Mouse (Mus musculus): ENCODE measurements at regions not wholly inside any gene's neighbourhood (a gene's known extent, or its start where the extent isn't known, plus 50 kb on each side); places are given as distances from the start of the nearest gene placed in this dataset.

DNA sequence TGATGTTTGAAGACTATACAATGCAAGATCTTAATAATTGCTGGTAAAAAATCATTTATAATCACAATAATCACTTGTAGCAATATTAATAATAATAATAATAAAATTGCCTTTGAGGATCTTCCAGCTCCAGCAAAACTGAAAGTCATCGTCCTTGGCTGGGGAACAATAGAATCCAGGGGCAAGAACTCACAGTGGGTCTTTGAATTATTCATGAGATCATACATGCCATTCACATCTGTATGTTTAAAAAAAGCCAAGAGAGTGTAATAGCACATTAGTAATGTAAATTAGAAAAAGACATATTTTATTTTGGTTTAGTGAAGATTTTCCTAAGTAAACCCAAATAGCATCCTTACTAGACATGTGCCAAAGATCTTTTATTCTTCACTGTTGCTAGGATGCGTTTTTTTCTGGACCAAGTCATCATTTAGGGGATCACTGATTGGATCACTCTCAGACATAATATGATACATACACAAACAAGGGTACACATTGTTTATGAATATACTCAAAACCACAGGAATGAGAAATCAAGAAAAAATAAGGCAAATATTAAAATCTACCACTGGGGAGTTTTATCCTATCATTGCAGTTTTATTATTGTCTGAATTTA, 392.3 kb downstream of the Atp6ap1l start:
- Histone ChIP-seq H3K79me3 (ENCODE audit: low read depth) (no peaks in the 10 kb centered on the region), H3K4me3 (ENCODE audit: insufficient read depth, poor library complexity, severe bottlenecking) (no peak overlapping the region), H3ac (ENCODE audit: control insufficient read depth, insufficient read length, low read depth) (no peak overlapping the region), H3K79me2 (ENCODE audit: control insufficient read depth, insufficient read depth) (no peaks in the 10 kb centered on the region), H3K36me3 (ENCODE audit: control insufficient read depth, insufficient read depth) (no peaks in the 10 kb centered on the region), H3K27me3 (ENCODE audit: control insufficient read depth, insufficient read depth, insufficient read length) (no peaks in the 10 kb centered on the region)
- TF ChIP-seq MAX (IDR thresholded peaks at IDR 0.05) (no peak), FOSL1 (IDR thresholded peaks at IDR 0.05; ENCODE audit: insufficient read depth, low read length, poor library complexity, severe bottlenecking) (no peak), CTCF (IDR thresholded peaks at IDR 0.05; ENCODE audit: control insufficient read depth, insufficient read depth, insufficient read length) (no peak), MYOD1 (IDR thresholded peaks at IDR 0.05; ENCODE audit: control insufficient read depth, insufficient read length, low read depth) (no peak), CEBPB (IDR thresholded peaks at IDR 0.05; ENCODE audit: low read depth) (no peak), MYOG (IDR thresholded peaks at IDR 0.05; ENCODE audit: control insufficient read depth, extremely low read depth, insufficient read length) (no peak), USF1 (IDR thresholded peaks at IDR 0.05; ENCODE audit: low read depth) (no peak)

DNA sequence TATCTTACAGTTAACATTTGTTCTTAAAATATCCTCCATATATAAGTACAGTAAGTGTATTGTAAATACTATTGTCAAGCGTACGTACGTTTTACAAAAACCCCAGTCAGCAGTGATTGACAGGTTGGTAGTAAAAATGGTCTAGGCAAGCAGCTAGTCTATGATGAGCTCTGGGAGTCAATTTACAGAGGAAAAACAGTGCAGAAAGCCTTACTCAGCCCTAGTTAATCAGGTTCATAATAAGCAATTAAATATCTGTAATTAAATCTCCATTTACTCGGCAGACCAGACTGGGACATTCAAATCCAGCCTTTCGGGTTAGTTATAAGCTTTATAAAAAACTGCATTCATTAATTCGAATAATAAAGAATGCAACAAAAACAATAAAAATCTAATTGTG, 394.7 kb downstream of the Atp6ap1l start:
- no peaks in the 10 kb centered on the region for H3K36me3 ChIP-seq (ENCODE audit: control insufficient read depth, insufficient read depth)
- H3ac ChIP-seq (ENCODE audit: control insufficient read depth, insufficient read length, low read depth), result no peak overlapping the region
- H3K4me3 ChIP-seq (ENCODE audit: insufficient read depth, poor library complexity, severe bottlenecking), result no peak overlapping the region
- H3K27me3 ChIP-seq (ENCODE audit: control insufficient read depth, insufficient read depth, insufficient read length), result no peaks in the 10 kb centered on the region
- no peaks in the 10 kb centered on the region for H3K79me3 ChIP-seq (ENCODE audit: low read depth)
- no peak for TF ChIP-seq CEBPB (IDR thresholded peaks at IDR 0.05; ENCODE audit: low read depth)
- TF ChIP-seq MYOG (IDR thresholded peaks at IDR 0.05; ENCODE audit: control insufficient read depth, extremely low read depth, insufficient read length), result no peak
- TF ChIP-seq USF1 (IDR thresholded peaks at IDR 0.05; ENCODE audit: low read depth), result no peak
- no peak for TF ChIP-seq CTCF (IDR thresholded peaks at IDR 0.05; ENCODE audit: control insufficient read depth, insufficient read depth, insufficient read length)
- TF ChIP-seq FOSL1 (IDR thresholded peaks at IDR 0.05; ENCODE audit: insufficient read depth, low read length, poor library complexity, severe bottlenecking), result no peak
- no peak for TF ChIP-seq MYOD1 (IDR thresholded peaks at IDR 0.05; ENCODE audit: control insufficient read depth, insufficient read length, low read depth)
- TF ChIP-seq MAX (IDR thresholded peaks at IDR 0.05), result no peak
- H3K79me2 ChIP-seq (ENCODE audit: control insufficient read depth, insufficient read depth), result no peaks in the 10 kb centered on the region

DNA sequence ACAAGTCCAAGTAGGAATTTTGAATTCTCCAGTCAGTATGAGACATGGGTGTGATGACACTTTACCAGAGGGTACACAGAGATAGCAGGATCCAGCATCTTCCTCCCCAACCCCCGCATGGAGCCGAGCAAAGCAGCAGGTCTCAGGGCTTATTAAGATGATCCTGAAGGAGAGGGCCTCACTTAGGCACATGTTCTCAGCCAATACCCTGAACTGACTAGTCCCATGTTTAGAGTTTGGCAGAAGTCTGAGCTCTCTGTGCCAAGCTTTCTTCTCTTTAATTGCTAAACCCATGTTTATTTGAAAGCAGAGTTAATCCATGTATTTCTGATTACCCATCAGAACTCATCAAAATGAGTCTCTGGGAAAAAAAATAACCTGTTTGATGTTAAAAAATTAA, 402.0 kb downstream of the Atp6ap1l start:
- Histone ChIP-seq H3K36me3 (ENCODE audit: control insufficient read depth, insufficient read depth) (no peaks in the 10 kb centered on the region), H3K27me3 (ENCODE audit: control insufficient read depth, insufficient read depth, insufficient read length) (no peaks in the 10 kb centered on the region), H3K79me3 (ENCODE audit: low read depth) (no peaks in the 10 kb centered on the region), H3ac (ENCODE audit: control insufficient read depth, insufficient read length, low read depth) (no peak overlapping the region), H3K79me2 (ENCODE audit: control insufficient read depth, insufficient read depth) (no peaks in the 10 kb centered on the region), H3K4me3 (ENCODE audit: insufficient read depth, poor library complexity, severe bottlenecking) (no peak overlapping the region)
- TF ChIP-seq MYOD1 (IDR thresholded peaks at IDR 0.05; ENCODE audit: control insufficient read depth, insufficient read length, low read depth), result no peak
- TF ChIP-seq MAX (IDR thresholded peaks at IDR 0.05), result no peak
- no peak for TF ChIP-seq CTCF (IDR thresholded peaks at IDR 0.05; ENCODE audit: control insufficient read depth, insufficient read depth, insufficient read length)
- no peak for TF ChIP-seq MYOG (IDR thresholded peaks at IDR 0.05; ENCODE audit: control insufficient read depth, extremely low read depth, insufficient read length)
- TF ChIP-seq USF1 (IDR thresholded peaks at IDR 0.05; ENCODE audit: low read depth), result no peak
- TF ChIP-seq FOSL1 (IDR thresholded peaks at IDR 0.05; ENCODE audit: insufficient read depth, low read length, poor library complexity, severe bottlenecking), result no peak
- TF ChIP-seq CEBPB (IDR thresholded peaks at IDR 0.05; ENCODE audit: low read depth), result no peak

DNA sequence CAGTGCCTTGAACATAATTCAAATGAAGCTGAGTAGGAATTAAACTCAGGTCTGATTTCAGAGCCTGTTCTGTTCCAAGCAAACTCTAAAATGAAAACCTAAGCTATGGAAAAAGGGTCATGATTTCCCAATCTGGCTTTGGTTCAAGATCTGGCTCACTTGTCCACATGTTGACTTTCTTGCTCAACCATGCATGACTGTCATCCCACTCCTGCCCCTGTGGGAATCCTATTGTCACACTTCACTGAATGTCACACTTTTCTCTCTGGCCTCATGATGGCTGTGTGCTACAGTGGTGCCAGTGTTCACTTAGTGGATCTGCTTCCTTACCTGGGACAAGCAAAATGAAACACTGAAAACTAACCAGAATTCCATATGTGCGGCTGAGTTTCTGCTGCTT, 403.0 kb downstream of the Atp6ap1l start:
- H3K79me2 ChIP-seq (ENCODE audit: control insufficient read depth, insufficient read depth), result no peaks in the 10 kb centered on the region
- no peaks in the 10 kb centered on the region for H3K27me3 ChIP-seq (ENCODE audit: control insufficient read depth, insufficient read depth, insufficient read length)
- H3K79me3 ChIP-seq (ENCODE audit: low read depth), result no peaks in the 10 kb centered on the region
- H3K36me3 ChIP-seq (ENCODE audit: control insufficient read depth, insufficient read depth), result no peaks in the 10 kb centered on the region
- no peak overlapping the region for H3K4me3 ChIP-seq (ENCODE audit: insufficient read depth, poor library complexity, severe bottlenecking)
- no peak overlapping the region for H3ac ChIP-seq (ENCODE audit: control insufficient read depth, insufficient read length, low read depth)
- TF ChIP-seq USF1 (IDR thresholded peaks at IDR 0.05; ENCODE audit: low read depth) (no peak), CTCF (IDR thresholded peaks at IDR 0.05; ENCODE audit: control insufficient read depth, insufficient read depth, insufficient read length) (no peak), CEBPB (IDR thresholded peaks at IDR 0.05; ENCODE audit: low read depth) (no peak)

DNA sequence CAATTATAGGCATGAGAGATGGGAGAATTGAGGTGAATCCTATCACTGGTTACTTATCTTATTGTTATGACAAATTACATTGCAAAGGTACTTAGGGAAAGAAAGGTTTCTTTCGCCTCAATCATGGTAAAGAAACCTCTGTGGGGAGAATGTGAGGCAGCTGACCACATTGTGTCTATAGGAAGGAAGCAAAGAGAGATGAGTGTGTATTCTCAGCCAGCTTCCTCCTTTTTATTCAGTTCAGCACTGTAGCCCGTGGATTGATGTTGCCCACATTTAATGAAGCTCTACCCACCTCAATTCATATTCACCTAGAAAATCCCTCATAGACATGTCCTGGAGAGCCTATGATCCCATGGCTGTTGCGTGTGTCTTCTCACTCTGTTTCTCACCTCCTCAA, 406.2 kb downstream of the Atp6ap1l start:
- Histone ChIP-seq H3K4me3 (ENCODE audit: insufficient read depth, poor library complexity, severe bottlenecking) (no peak overlapping the region), H3K36me3 (ENCODE audit: control insufficient read depth, insufficient read depth) (no peaks in the 10 kb centered on the region), H3ac (ENCODE audit: control insufficient read depth, insufficient read length, low read depth) (no peak overlapping the region), H3K79me2 (ENCODE audit: control insufficient read depth, insufficient read depth) (no peaks in the 10 kb centered on the region), H3K79me3 (ENCODE audit: low read depth) (no peaks in the 10 kb centered on the region), H3K27me3 (ENCODE audit: control insufficient read depth, insufficient read depth, insufficient read length) (no peaks in the 10 kb centered on the region)
- TF ChIP-seq FOSL1 (IDR thresholded peaks at IDR 0.05; ENCODE audit: insufficient read depth, low read length, poor library complexity, severe bottlenecking) (no peak), MYOG (IDR thresholded peaks at IDR 0.05; ENCODE audit: control insufficient read depth, extremely low read depth, insufficient read length) (no peak), CTCF (IDR thresholded peaks at IDR 0.05; ENCODE audit: control insufficient read depth, insufficient read depth, insufficient read length) (no peak), CEBPB (IDR thresholded peaks at IDR 0.05; ENCODE audit: low read depth) (no peak), MAX (IDR thresholded peaks at IDR 0.05) (no peak)

DNA sequence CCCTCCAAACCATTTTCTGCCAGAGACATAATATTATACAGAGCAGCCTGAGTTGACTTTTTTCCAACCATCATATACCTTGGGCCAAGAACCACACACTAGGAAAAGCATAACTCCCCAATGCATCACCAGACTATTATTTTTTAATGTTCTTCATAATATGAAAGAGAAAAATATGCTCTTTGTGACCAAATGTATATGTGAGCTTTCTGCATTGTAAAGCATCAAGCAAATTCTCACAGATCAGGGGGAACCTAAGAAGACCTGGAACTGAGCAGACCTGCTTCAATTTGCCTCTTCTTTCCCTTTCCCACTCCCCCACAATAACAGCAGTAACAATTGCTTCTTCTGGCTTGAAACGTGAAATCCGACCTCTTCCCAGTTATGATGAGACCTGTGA, 407.6 kb downstream of the Atp6ap1l start:
- no peaks in the 10 kb centered on the region for H3K27me3 ChIP-seq (ENCODE audit: control insufficient read depth, insufficient read depth, insufficient read length)
- no peak overlapping the region for H3K4me3 ChIP-seq (ENCODE audit: insufficient read depth, poor library complexity, severe bottlenecking)
- TF ChIP-seq CTCF (IDR thresholded peaks at IDR 0.05; ENCODE audit: control insufficient read depth, insufficient read depth, insufficient read length), result no peak
- no peak for TF ChIP-seq MAX (IDR thresholded peaks at IDR 0.05)
- no peak for TF ChIP-seq MYOG (IDR thresholded peaks at IDR 0.05; ENCODE audit: control insufficient read depth, extremely low read depth, insufficient read length)
- no peak overlapping the region for H3ac ChIP-seq (ENCODE audit: control insufficient read depth, insufficient read length, low read depth)
- no peaks in the 10 kb centered on the region for H3K79me2 ChIP-seq (ENCODE audit: control insufficient read depth, insufficient read depth)
- no peaks in the 10 kb centered on the region for H3K36me3 ChIP-seq (ENCODE audit: control insufficient read depth, insufficient read depth)
- H3K79me3 ChIP-seq (ENCODE audit: low read depth), result no peaks in the 10 kb centered on the region
